Mouse (Mus musculus) cerebellum, adult 11 months (tissue): ENCODE results near the gene Des.
A peak's percentile ranks its signal among the peaks of the same experiment; 100 is the strongest.

Experiments
- DNase-seq: peaks from one replicate; pipeline ENCODE4 v3.0.0; 2022

The Des gene

GRCm38 (mm10) chr1:75349275-75349674, 10.9 kb upstream of the Des start:
- DNase-seq = no peak

GRCm38 (mm10) chr1:75357261-75357660, 2.9 kb upstream of the Des start:
- DNase-seq = no peak

GRCm38 (mm10) chr1:75358009-75358408, 2.1 kb upstream of the Des start:
- no peak for DNase-seq

GRCm38 (mm10) chr1:75359346-75359745, 783 bp upstream of the Des start:
- no peak for DNase-seq

- no peak for DNase-seq
Observed at GRCm38 (mm10) chr1:75361123-75361522, 994 bp downstream of the Des start.

GRCm38 (mm10) chr1:75361750-75362149, 1.6 kb downstream of the Des start:
- DNase-seq = no peak

- no peak for DNase-seq
Observed at GRCm38 (mm10) chr1:75363868-75364267, 3.7 kb downstream of the Des start.

GRCm38 (mm10) chr1:75365510-75366137, 5.5 kb downstream of the Des start:
- DNase-seq = peak; percentile 59

GRCm38 (mm10) chr1:75369360-75369983, 9.3 kb downstream of the Des start:
- DNase-seq = peak; percentile 52

GRCm38 (mm10) chr1:75369984-75370660, 10.0 kb downstream of the Des start:
- peak; percentile 98 for DNase-seq

- peak; percentile 79 for DNase-seq
Observed at GRCm38 (mm10) chr1:75371317-75372095, 11.4 kb downstream of the Des start.

- DNase-seq = no peak
Observed at GRCm38 (mm10) chr1:75372450-75372849, 12.3 kb downstream of the Des start.

- no peak for DNase-seq
Observed at GRCm38 (mm10) chr1:75373276-75373675, 13.1 kb downstream of the Des start.

GRCm38 (mm10) chr1:75374950-75375936, 15.1 kb downstream of the Des start, which contains the start of gene Speg:
Speg (plus strand) TSS chr1:75375297.
- DNase-seq = no peak

- no peak for DNase-seq
Observed at GRCm38 (mm10) chr1:75379196-75379595, 19.1 kb downstream of the Des start.

- no peak for DNase-seq
Observed at GRCm38 (mm10) chr1:75379931-75380330, 19.8 kb downstream of the Des start.

- no peak for DNase-seq
Observed at GRCm38 (mm10) chr1:75380951-75381350, 20.8 kb downstream of the Des start.

GRCm38 (mm10) chr1:75381482-75382355, 21.6 kb downstream of the Des start:
- DNase-seq = peak; percentile 74

- DNase-seq = peak; percentile 67
Observed at GRCm38 (mm10) chr1:75382356-75383071, 22.4 kb downstream of the Des start.

GRCm38 (mm10) chr1:75384470-75385141, 24.5 kb downstream of the Des start:
- DNase-seq = no peak
